Mouse (Mus musculus) liver, embryonic 13.5 days (tissue): ENCODE results near the gene Rtl10. TPM values are rescaled to one million over a fixed set of nuclear protein-coding genes. Genes with fewer than 3 reads are reported as not detected.

Source experiments
- ATAC-seq: fragments of 200-750 bp; cut with Nextera tagmentation; 2 replicates; pipeline ENCODE4 v1.8.0; 2017; ENCODE audit warnings: low read depth, mild to moderate bottlenecking, moderate number of reproducible peaks, moderate library complexity
- DNase-seq: peaks from one replicate; pipeline ENCODE4 v3.0.0; 2022
- H3K27ac ChIP-seq: fragments of 300-500 bp; sonication (generic); 2 replicates; pipeline ENCODE4 v1.5.1; 2015; ENCODE audit warnings: moderate library complexity, mild to moderate bottlenecking, inconsistent platforms
- H3K27me3 ChIP-seq: fragments of 300-500 bp; sonication (generic); 2 replicates; pipeline ENCODE4 v1.6.1; 2015; ENCODE audit warnings: mild to moderate bottlenecking, inconsistent platforms
- H3K36me3 ChIP-seq: fragments of 300-500 bp; sonication (generic); 2 replicates; pipeline ENCODE4 v1.6.1; 2015; ENCODE audit warnings: mild to moderate bottlenecking, inconsistent platforms
- H3K4me1 ChIP-seq: fragments of 300-500 bp; sonication (generic); replicated peaks from 2 replicates; pipeline ENCODE4 v1.6.1; 2015; ENCODE audit warnings: inconsistent platforms
- H3K4me2 ChIP-seq: fragments of 300-500 bp; sonication (generic); 2 replicates; pipeline ENCODE4 v1.6.1; 2015; ENCODE audit warnings: inconsistent platforms, mild to moderate bottlenecking, moderate library complexity
- H3K4me3 ChIP-seq: fragments of 300-500 bp; sonication (generic); replicated peaks from 2 replicates; pipeline ENCODE4 v1.5.1; 2015; ENCODE audit warnings: mild to moderate bottlenecking, inconsistent platforms
- H3K9ac ChIP-seq: fragments of 300-500 bp; sonication (generic); 2 replicates; pipeline ENCODE4 v1.6.1; 2015; ENCODE audit warnings: mild to moderate bottlenecking, inconsistent platforms
- H3K9me3 ChIP-seq: fragments of 300-500 bp; sonication (generic); replicated peaks from 2 replicates; pipeline ENCODE4 v1.6.1; 2016; ENCODE audit warnings: inconsistent platforms
- WGBS: fragments of 180-500 bp; shearing (Covaris S2); methylation state at CpG from one replicate; pipeline ENCODE4 v1.1.7; 2015; ENCODE audit not compliant: insufficient replicate concordance; 5-methylcytosine and 5-hydroxymethylcytosine counted together
- polyA plus RNA-seq: library from polyadenylated mRNA; unstranded; fragments of >200 nt; fragmentation: Nextera tagmentation; extraction: Ambion mirVana; gene quantifications from 2 replicates; pipeline ENCODE4 v1.2.1, GENCODE M21; 2015

The Rtl10 gene
- polyA plus RNA-seq, 1 experiment from 2014 or later = 1.9 TPM

DNA sequence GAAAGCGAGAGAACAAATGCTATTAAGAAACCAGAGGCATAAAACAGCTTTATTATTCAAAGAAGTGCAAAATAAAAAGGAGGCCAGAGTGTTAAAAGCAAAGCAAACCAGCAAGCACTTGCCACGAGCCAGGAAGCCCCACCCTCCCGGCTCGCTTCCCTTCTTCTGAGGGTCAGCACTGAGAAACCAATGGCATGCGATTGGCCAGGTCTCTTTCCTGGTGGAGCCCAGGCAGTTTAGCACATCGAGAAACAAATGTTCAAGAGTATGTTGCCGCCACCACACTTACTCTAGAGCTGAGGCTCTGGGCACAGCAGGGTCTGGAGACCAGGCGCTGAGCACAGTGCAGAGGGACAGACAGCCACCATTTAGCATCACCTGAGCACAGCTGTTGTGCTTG lies 36.1 kb upstream of the Rtl10 start:
- Histone ChIP-seq H3K27ac (no peak overlapping the region), H3K27me3 (no peaks in the 10 kb centered on the region; the same call in 1 of the 2 replicates), H3K36me3 (peaks cover 100% of the 10 kb centered on the region), H3K4me3 (no peak overlapping the region), H3K4me2 (no peak overlapping the region), H3K9ac (no peak overlapping the region), H3K4me1 (peaks cover 54% of the 10 kb centered on the region), H3K9me3 (no peaks in the 10 kb centered on the region)
- ATAC-seq (no peak), DNase-seq (no peak)
- 63% methylated on average over 8 of the region's 8 CpGs for WGBS

DNA sequence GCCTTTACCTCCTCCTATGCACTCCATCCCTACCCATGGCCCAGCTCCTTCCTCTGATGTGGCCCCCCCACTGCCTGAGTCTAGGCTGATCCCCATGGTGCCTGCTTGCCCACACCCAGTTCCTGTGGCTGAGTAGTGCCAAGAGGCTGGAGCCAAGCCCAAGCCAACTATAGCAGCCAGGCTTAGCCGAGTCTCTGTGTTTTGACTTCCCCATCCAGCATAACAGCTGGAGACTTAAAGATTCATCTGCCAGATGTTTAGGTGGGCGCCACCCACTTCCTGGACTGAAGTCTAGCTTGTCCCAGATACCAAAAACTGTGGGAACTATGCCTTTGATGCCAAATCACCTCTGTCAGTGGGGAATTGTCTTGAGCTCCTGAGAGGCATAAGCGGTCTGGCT lies 34.4 kb upstream of the Rtl10 start:
- DNase-seq (no peak), ATAC-seq (no peak)
- Histone ChIP-seq H3K27ac (no peak overlapping the region), H3K4me1 (peaks cover 38% of the 10 kb centered on the region), H3K4me2 (no peak overlapping the region), H3K36me3 (peaks cover 100% of the 10 kb centered on the region), H3K27me3 (no peaks in the 10 kb centered on the region; the same call in 1 of the 2 replicates), H3K4me3 (no peak overlapping the region), H3K9ac (no peak overlapping the region), H3K9me3 (no peaks in the 10 kb centered on the region)
- WGBS = 57% methylated on average over 3 of the region's 3 CpGs

DNA sequence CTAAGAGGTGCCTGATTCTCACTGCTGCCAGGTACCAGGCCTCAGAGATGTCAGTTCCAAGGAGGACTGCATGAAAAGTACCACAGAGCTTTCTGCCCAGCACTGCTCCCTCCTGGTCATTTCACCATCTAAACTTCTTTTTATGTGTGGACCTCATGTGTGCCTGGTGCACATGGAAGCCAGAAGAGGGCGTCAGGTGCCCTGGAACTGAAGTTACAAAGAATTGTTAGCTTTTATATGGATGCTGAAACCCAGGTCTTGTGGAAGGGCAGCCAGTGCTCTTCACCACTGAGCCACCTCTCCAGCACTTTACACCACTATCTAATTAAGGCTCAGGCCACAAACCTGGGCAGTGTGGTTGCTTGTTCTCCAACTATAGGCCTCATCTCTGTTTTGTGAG lies 27.9 kb upstream of the Rtl10 start:
- Histone ChIP-seq H3K4me3 (no peak overlapping the region), H3K27me3 (no peaks in the 10 kb centered on the region), H3K9me3 (no peaks in the 10 kb centered on the region), H3K4me2 (no peak overlapping the region), H3K27ac (no peak overlapping the region), H3K4me1 (no peaks in the 10 kb centered on the region), H3K9ac (no peak overlapping the region), H3K36me3 (peaks cover 100% of the 10 kb centered on the region)
- WGBS = 29% methylated on average over 1 of the region's 1 CpGs
- DNase-seq (no peak), ATAC-seq (no peak)

DNA sequence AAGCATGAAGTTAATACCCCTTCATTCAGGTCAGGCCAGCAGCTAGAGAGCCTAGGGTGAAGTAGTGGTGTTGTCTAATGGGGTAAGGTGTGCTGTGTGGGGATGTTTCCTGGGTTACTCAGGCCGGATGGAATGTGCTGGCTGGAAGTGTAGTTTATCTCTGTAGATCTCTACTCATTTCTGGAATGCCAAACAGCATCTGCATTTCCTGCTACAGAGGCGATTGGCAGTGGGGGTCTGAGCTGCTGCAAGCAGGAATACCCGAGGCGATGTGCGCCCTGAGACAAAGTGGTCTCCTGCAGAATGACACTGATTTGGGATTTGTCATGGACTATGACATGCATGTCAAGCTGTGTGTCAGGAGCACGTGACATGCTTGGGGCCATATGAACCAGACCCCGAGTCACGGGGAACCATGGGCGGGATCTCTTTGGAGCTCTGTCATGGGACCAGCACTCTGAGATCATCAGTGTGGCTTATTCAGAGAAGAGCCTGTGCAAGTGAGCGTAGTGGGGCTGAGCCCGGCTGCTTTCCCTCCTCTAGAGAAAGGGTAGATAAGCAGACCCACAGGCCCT lies 27.2 kb upstream of the Rtl10 start:
- DNase-seq (no peak), ATAC-seq (no peak)
- no peak overlapping the region for H3K27ac ChIP-seq
- peaks cover 100% of the 10 kb centered on the region for H3K36me3 ChIP-seq
- no peaks in the 10 kb centered on the region for H3K4me1 ChIP-seq
- H3K9me3 ChIP-seq = no peaks in the 10 kb centered on the region
- H3K9ac ChIP-seq = no peak overlapping the region
- no peaks in the 10 kb centered on the region for H3K27me3 ChIP-seq
- no peak overlapping the region for H3K4me3 ChIP-seq
- no peak overlapping the region for H3K4me2 ChIP-seq
- WGBS = 81% methylated on average over 11 of the region's 11 CpGs

DNA sequence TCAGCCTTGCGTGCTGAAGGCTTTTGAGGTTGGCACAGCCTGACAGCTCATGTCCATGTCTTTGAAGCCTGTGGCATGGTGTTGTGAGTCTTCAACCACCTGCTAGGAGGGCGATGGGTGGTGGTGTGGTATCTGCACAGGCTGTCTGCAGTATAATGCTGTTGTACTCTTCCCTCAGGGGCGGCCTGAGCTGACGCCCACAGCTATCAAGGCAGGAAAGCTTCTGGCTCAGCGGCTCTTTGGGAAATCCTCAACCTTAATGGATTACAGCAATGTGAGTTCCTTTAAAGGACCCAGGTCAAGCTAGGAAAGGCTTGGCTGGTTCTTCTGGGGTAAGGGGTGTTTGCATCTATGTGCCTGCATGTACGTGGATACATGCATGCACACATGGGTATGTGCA lies 26.7 kb upstream of the Rtl10 start:
- Histone ChIP-seq H3K36me3 (peaks cover 100% of the 10 kb centered on the region), H3K27ac (no peak overlapping the region), H3K4me1 (no peaks in the 10 kb centered on the region), H3K9me3 (no peaks in the 10 kb centered on the region), H3K27me3 (no peaks in the 10 kb centered on the region), H3K9ac (no peak overlapping the region), H3K4me3 (no peak overlapping the region), H3K4me2 (no peak overlapping the region)
- DNase-seq (no peak), ATAC-seq (no peak)
- 80% methylated on average over 6 of the region's 6 CpGs for WGBS

DNA sequence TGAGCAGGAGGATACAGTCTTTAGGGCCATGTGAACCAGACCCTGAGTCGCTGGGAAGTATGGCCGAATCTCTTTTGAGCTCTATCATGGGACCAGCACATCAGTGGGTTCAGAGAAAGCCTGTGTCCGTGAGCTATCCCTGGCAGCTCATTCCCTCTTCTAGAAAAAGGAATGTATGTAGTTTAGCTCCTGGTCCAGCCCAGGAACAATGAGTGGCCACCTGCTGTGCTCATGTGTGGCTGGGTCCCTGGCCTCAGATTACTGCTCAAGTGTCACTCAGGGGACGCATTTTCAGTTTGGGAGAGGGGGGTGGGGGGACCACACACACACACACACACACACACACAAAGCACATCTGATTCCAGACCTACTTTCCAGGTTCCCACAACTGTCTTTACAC lies 26.3 kb upstream of the Rtl10 start:
- H3K36me3 ChIP-seq = peaks cover 100% of the 10 kb centered on the region
- WGBS = 90% methylated on average over 4 of the region's 4 CpGs
- ATAC-seq = no peak

DNA sequence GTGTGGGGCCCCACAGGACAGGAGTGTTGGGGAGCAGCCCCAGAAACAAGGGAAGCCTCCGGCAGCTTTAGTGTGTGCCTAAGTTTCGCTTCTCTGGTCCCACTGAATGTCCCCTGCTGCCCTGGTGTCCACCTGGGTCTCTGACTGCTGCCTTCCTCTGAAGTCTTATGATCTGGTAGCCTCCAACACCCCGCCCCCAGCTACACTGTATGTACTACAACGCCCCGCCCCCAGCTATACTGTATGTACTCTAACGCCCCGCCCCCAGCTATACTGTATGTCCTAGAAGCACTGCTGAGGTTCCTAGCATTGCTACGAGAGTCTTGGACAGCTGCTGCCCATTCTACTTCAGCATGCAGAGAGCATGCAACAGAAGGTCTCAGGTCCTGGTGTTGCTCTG lies 25.7 kb upstream of the Rtl10 start:
- Histone ChIP-seq H3K27me3 (no peaks in the 10 kb centered on the region), H3K4me1 (no peaks in the 10 kb centered on the region), H3K36me3 (peaks cover 100% of the 10 kb centered on the region), H3K9ac (no peak overlapping the region), H3K4me2 (no peak overlapping the region), H3K4me3 (no peak overlapping the region), H3K9me3 (no peaks in the 10 kb centered on the region), H3K27ac (no peak overlapping the region)
- peak; percentile 50; the same call in 1 of the 2 replicates for ATAC-seq
- WGBS = 84% methylated on average over 8 of the region's 8 CpGs
- no peak for DNase-seq

More for the DNA sequence above, 26.3 kb upstream of the Rtl10 start:
- Histone ChIP-seq H3K4me1 (no peaks in the 10 kb centered on the region), H3K9ac (no peak overlapping the region), H3K4me2 (no peak overlapping the region), H3K27me3 (no peaks in the 10 kb centered on the region), H3K9me3 (no peaks in the 10 kb centered on the region), H3K27ac (no peak overlapping the region), H3K4me3 (no peak overlapping the region)
- DNase-seq = no peak

DNA sequence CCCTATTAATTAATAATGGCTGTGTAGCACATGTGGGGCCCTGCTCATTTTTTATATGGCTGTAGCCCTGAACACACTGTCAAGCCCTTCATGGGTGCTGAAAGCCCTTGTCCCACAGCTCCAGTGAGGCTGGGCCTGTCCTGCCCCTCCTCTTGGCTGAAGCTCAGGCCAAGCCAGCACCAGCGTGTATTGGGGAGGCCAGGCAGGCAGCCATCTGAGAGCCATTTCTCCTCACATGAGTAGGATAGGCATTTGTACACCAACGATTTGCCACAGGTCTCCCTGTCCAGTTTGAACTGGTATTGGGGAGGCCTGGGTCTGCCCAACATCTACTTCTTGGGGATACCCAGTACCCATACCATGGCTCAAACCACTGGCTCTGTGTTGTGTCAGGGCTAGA lies 24.7 kb upstream of the Rtl10 start:
- ATAC-seq (no peak), DNase-seq (no peak)
- H3K27me3 ChIP-seq = no peaks in the 10 kb centered on the region
- H3K9me3 ChIP-seq = no peaks in the 10 kb centered on the region
- 85% methylated on average over 2 of the region's 2 CpGs for WGBS
- no peak overlapping the region for H3K9ac ChIP-seq
- H3K4me2 ChIP-seq = no peak overlapping the region
- peaks cover 100% of the 10 kb centered on the region for H3K36me3 ChIP-seq
- H3K4me1 ChIP-seq = no peaks in the 10 kb centered on the region
- H3K4me3 ChIP-seq = no peak overlapping the region
- H3K27ac ChIP-seq = no peak overlapping the region

DNA sequence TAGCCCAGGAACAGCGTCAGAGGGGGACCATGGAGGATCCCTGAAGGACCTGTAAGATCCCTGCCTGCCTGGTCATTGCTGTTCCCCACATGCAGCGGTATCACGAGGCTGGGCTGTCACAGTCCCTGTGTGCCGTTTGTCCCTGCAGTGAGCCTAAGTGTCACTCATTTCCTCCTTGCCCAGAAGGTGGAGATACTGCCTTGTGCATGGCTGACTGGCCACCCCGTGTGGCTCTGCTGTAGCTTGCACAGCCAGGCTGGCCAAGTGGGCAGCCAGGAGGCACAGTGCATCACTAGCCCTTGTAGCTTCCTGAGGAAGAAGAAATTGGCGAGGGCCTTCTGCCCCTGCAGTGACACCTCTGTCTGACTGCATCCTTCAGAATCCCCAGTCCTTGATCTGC lies 20.7 kb upstream of the Rtl10 start:
- peaks cover 90% of the 10 kb centered on the region for H3K36me3 ChIP-seq
- 72% methylated on average over 6 of the region's 6 CpGs for WGBS
- peaks cover 12% of the 10 kb centered on the region for H3K4me1 ChIP-seq
- H3K4me3 ChIP-seq = no peak overlapping the region
- H3K4me2 ChIP-seq = no peak overlapping the region
- no peak overlapping the region for H3K27ac ChIP-seq
- H3K27me3 ChIP-seq = no peaks in the 10 kb centered on the region
- no peak overlapping the region for H3K9ac ChIP-seq
- no peaks in the 10 kb centered on the region for H3K9me3 ChIP-seq
- DNase-seq (no peak), ATAC-seq (no peak)

DNA sequence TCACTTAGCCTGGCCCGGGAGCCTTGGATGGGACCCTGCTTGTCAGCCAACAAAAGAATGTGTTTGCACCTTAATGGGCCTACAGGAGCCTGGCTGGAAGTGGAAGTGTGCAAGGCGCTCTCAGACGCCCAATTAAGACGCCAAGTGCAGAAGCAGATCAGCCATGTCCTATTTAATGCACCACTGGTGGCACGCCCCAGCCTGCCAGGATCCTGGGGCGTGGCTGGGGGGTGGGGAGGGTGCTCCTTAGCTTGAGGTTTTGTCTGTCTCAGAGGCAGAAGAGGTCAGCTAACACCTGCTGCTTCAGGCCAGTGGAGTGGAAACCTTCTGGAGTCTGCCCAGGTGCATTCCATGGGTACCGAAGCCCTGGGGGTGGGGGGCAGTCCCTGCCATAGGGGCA lies 19.0 kb upstream of the Rtl10 start:
- H3K27ac ChIP-seq = no peak overlapping the region
- no peak overlapping the region for H3K4me3 ChIP-seq
- H3K4me2 ChIP-seq = no peak overlapping the region
- H3K27me3 ChIP-seq = no peaks in the 10 kb centered on the region
- no peak overlapping the region for H3K9ac ChIP-seq
- peaks cover 12% of the 10 kb centered on the region for H3K4me1 ChIP-seq
- 75% methylated on average over 7 of the region's 7 CpGs for WGBS
- DNase-seq = no peak
- no peak for ATAC-seq
- no peaks in the 10 kb centered on the region for H3K9me3 ChIP-seq
- peaks cover 73% of the 10 kb centered on the region for H3K36me3 ChIP-seq

DNA sequence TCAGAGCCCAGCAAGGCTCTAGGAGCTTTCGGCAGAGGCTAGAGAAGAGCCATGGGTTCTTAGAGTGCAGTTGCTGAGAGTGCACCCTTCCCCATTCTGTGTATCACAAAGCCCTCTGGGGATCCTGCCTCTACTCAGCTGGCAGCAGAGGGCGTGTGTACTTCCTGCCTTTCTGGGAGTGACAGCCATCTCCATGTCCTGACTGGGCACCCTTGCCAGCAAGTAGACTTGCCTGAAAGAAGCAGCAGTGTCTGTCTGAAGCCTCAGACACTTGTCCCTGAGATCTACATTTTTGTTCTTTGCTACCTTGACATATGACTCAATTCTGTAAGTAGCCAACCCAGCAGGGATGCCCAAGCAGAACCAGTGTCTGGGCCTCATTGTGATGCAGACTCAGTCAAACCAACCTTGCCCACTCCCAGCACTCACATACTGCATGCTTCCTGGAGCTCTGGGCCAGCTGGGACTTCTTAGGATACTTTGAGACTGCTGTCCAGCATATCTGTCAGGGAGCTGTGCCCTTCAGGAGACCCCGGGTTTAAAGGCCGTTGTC lies 17.7 kb upstream of the Rtl10 start:
- WGBS = 77% methylated on average over 4 of the region's 4 CpGs
- no peak overlapping the region for H3K4me2 ChIP-seq
- peaks cover 66% of the 10 kb centered on the region for H3K36me3 ChIP-seq
- H3K4me3 ChIP-seq = no peak overlapping the region
- no peak overlapping the region for H3K9ac ChIP-seq
- no peak for ATAC-seq
- no peaks in the 10 kb centered on the region for H3K27me3 ChIP-seq
- H3K4me1 ChIP-seq = peaks cover 12% of the 10 kb centered on the region
- no peak for DNase-seq
- H3K27ac ChIP-seq = no peak overlapping the region
- no peaks in the 10 kb centered on the region for H3K9me3 ChIP-seq

DNA sequence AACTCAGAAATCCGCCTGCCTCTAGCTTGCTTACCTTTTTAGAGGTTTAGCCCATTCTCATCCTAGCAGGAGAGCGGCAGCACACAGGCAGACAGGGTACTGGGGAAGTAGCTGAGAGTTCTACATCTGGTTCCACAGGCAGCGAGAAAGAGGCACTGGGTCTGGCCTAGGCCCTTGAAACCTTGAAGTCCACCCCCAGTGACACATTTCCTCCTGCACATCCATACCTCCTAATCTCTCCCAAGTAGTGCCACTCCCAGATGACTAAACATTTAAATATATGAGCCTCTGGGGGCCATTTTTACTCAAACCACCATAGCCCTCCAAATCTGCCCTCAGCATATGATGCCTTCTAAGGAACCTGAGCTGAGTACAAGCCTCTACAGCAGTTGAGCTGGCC lies 16.3 kb upstream of the Rtl10 start:
- Histone ChIP-seq H3K9ac (no peak overlapping the region), H3K27me3 (no peaks in the 10 kb centered on the region), H3K9me3 (no peaks in the 10 kb centered on the region), H3K36me3 (peaks cover 59% of the 10 kb centered on the region), H3K27ac (peak overlapping the region; percentile 34), H3K4me1 (peaks cover 12% of the 10 kb centered on the region), H3K4me2 (no peak overlapping the region), H3K4me3 (no peak overlapping the region)
- 82% methylated on average over 3 of the region's 3 CpGs for WGBS
- ATAC-seq (no peak), DNase-seq (no peak)
